In genomic region chr13:49183646-49184045, GRCm38 (mm10) we compare ENCODE assay signal across 16 mouse cellular contexts. TPM values are rescaled to one million over a fixed set of nuclear protein-coding genes. Genes with fewer than 3 reads are reported as not detected.
DNase-seq lines count a peak whose midpoint lies in the region; ATAC-seq lines count a peak whose summit lies in the region.
"Had no signal": no experiment of that assay in that cellular context is flagged by ENCODE, and none has a peak within 500 bp of the region (broad histone marks: within the 10 kb centered on the region; RNA-seq: fewer than 3 reads in every experiment).

No protein-coding gene starts in this region.

- H3K4me3 ChIP-seq in embryonic facial prominence, embryonic 14.5 days (ENCODE audit: low read depth, low read length), result no peak overlapping the region
- H3K4me3 ChIP-seq: forebrain, embryonic 10.5 days; heart, adult 2 months; left cerebral cortex, adult 2 months; liver, embryonic 12.5 days; midbrain, embryonic 12.5 days; neural tube, embryonic 12.5 days had no signal

- WGBS in embryonic facial prominence, embryonic 14.5 days, result 24% methylated on average over 5 of the region's 5 CpGs

- no peaks in the 10 kb centered on the region for H3K27me3 ChIP-seq in embryonic facial prominence, embryonic 14.5 days (replicated peaks; ENCODE audit: control insufficient read depth, insufficient read depth, low read length)
- H3K27me3 ChIP-seq: liver, embryonic 12.5 days; neural tube, embryonic 12.5 days had no signal

- no peak for ATAC-seq in embryonic facial prominence, embryonic 14.5 days (ENCODE audit: low read depth)
- ATAC-seq: activated CD4-positive, CD25-positive, alpha-beta regulatory T cell, adult 4 months; liver, embryonic 12.5 days had no signal

- peaks cover 24% of the 10 kb centered on the region for H3K4me1 ChIP-seq in embryonic facial prominence, embryonic 14.5 days (ENCODE audit: control insufficient read depth, insufficient read depth, low read length)

- H3K9me3 ChIP-seq in embryonic facial prominence, embryonic 14.5 days (ENCODE audit: control insufficient read depth, low read length), result no peaks in the 10 kb centered on the region
- H3K9me3 ChIP-seq: forebrain, embryonic 10.5 days; liver, embryonic 12.5 days; midbrain, embryonic 12.5 days; neural tube, embryonic 12.5 days had no signal

- peak; percentile 32 to 65 for DNase-seq in heart, adult 18-20 months
- DNase-seq in heart, postnatal 25 days (ENCODE audit: low spot score), result no peak
- peak; percentile 27 to 28 for DNase-seq in lung, adult 18-20 months
- DNase-seq in lung, postnatal 4 days, result no peak
- no peak for DNase-seq in embryonic facial prominence, embryonic 14.5 days (ENCODE audit: low spot score)
- DNase-seq in kidney, postnatal 36 days, result peak; percentile 47 to 52
- no peak for DNase-seq in layer of hippocampus, adult 9-10 months (ENCODE audit: low spot score)
- DNase-seq: cerebellum, adult 11 months; right cerebral cortex, adult 18-20 months had no signal

- no peak overlapping the region; the same call in 1 of the 2 replicates for H3K27ac ChIP-seq in embryonic facial prominence, embryonic 14.5 days (replicated peaks; ENCODE audit: low read depth, low read length)
- H3K27ac ChIP-seq: heart, adult 2 months; left cerebral cortex, adult 2 months; liver, embryonic 12.5 days; midbrain, embryonic 12.5 days; neural tube, embryonic 12.5 days had no signal

- H3K4me2 ChIP-seq in embryonic facial prominence, embryonic 14.5 days (ENCODE audit: low read depth, low read length), result no peak overlapping the region
- H3K4me2 ChIP-seq: liver, embryonic 12.5 days; midbrain, embryonic 12.5 days; neural tube, embryonic 12.5 days had no signal

- H3K36me3 ChIP-seq in embryonic facial prominence, embryonic 14.5 days (ENCODE audit: control insufficient read depth, insufficient read depth, low read length), result no peaks in the 10 kb centered on the region
- H3K36me3 ChIP-seq: forebrain, embryonic 10.5 days; liver, embryonic 12.5 days; midbrain, embryonic 12.5 days; neural tube, embryonic 12.5 days had no signal

- intact Hi-C loops in heart, postnatal 25 days (cut with DNase I), result no loop called here

- H3K9ac ChIP-seq in embryonic facial prominence, embryonic 14.5 days (ENCODE audit: low read depth, low read length), result peak overlapping the region; percentile 2; the same call in 1 of the 2 replicates
- H3K9ac ChIP-seq: liver, embryonic 12.5 days; midbrain, embryonic 12.5 days had no signal

RNA-seq across cellular contexts. Expression of gene Ninj1, which starts 3.6 kb away (rescaled TPM):
- 100 to 1,000 TPM; 122 to 123 TPM for total RNA-seq in heart, adult 18-20 months (2021)
- 100 to 1,000 TPM; 101 to 109 TPM for total RNA-seq in heart, postnatal 25 days (2021)
- polyA plus RNA-seq in embryonic facial prominence, embryonic 14.5 days (2014; fragmentation: Nextera tagmentation; extraction: Ambion mirVana), result 62.4 and 65.0 TPM in 2 replicates

RNA-seq across cellular contexts. Expression of gene Card19, which starts 32.2 kb away (rescaled TPM):
- 100 to 1,000 TPM; 145 to 150 TPM for total RNA-seq in heart, adult 18-20 months (2021)
- total RNA-seq in heart, postnatal 25 days (2021), result 100 to 1,000 TPM; 152 to 154 TPM
- 65.1 and 68.7 TPM in 2 replicates for polyA plus RNA-seq in embryonic facial prominence, embryonic 14.5 days (2014; fragmentation: Nextera tagmentation; extraction: Ambion mirVana)

RNA-seq across cellular contexts. Expression of gene Wnk2, which starts 35.8 kb away (rescaled TPM):
- total RNA-seq in heart, adult 18-20 months (2021), result 10 to 100 TPM; 70.1 to 70.9 TPM
- total RNA-seq in heart, postnatal 25 days (2021), result 10 to 100 TPM; 71.4 to 78.2 TPM
- 3.1 and 3.3 TPM in 2 replicates for polyA plus RNA-seq in embryonic facial prominence, embryonic 14.5 days (2014; fragmentation: Nextera tagmentation; extraction: Ambion mirVana)
- polyA plus RNA-seq: activated CD4-positive, CD25-positive, alpha-beta regulatory T cell, adult 4 months had no signal

Comparison
In these comparisons a context has a peak if more than half of its experiments do, and no peak if none do; other contexts are left out.
1. DNase-seq: peak in heart, adult 18-20 months (2 of 2), lung, adult 18-20 months (2 of 2) and kidney, postnatal 36 days (2 of 2); none in heart, postnatal 25 days (single experiment), lung, postnatal 4 days (0 of 2), embryonic facial prominence, embryonic 14.5 days (single experiment) and layer of hippocampus, adult 9-10 months (single experiment).